Mouse (Mus musculus): ENCODE measurements around the gene Tpm1. TPM values are rescaled to one million over a fixed set of nuclear protein-coding genes. Genes with fewer than 3 reads are reported as not detected.
A peak's percentile ranks its signal among the peaks of the same experiment; 100 is the strongest.

Tpm1 gene
- polyA plus RNA-seq, 1 experiment from 2014 or later, result 369 TPM

DNA sequence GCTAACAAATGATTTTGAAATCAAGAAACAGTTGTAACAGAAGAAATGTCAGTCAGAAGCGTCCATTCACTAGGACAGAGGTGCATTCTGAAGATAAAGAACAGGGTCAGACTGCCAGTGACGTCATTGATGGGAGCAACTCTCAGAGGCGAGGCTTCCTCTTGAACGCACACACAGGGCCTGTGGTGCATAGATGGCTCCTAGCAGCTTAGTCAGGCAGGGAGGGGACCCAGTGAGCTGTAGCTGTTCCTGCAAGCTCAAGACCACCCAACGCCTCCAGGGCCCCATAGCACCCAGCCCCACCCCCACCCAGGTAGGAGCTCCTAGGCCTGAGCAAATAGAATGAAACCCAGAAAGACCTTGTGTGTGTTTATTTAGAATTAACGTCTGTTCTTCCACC is 21.9 kb upstream of the Tpm1 start:
- Histone ChIP-seq H3K27me3 (replicated peaks; ENCODE audit: low read depth, poor library complexity, severe bottlenecking) (no peaks in the 10 kb centered on the region), H3K36me3 (replicated peaks) (no peaks in the 10 kb centered on the region), H3K4me3 (no peak overlapping the region), H3K27ac (replicated peaks) (peak overlapping the region; percentile 76), H3K4me1 (peaks cover 9% of the 10 kb centered on the region), H3K9me3 (no peaks in the 10 kb centered on the region)
- peak; percentile 37 for DNase-seq (ENCODE audit: low spot score)
- 35% methylated on average over 6 of the region's 6 CpGs for WGBS

DNA sequence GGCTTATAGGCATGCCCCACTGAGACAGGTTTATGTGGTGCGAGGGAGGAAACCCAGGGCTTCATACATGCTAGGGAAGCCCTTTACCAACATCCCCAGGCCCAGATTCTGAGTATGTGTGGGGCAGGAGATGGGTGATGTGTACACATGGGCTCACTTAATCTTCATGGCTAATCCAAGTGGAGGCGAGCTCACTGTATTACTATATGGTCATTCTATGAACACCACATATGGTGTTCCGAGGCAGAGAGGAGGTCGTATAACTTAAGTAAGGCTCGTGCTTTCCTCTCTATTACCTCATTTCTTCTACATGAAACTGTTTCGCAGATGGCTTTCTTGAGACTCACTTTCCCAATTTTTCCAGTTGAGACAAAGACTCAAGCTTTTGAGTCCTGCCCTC is 17.4 kb upstream of the Tpm1 start:
- no peaks in the 10 kb centered on the region for H3K36me3 ChIP-seq (replicated peaks)
- no peaks in the 10 kb centered on the region for H3K27me3 ChIP-seq (replicated peaks; ENCODE audit: low read depth, poor library complexity, severe bottlenecking)
- WGBS, result 92% methylated on average over 6 of the region's 6 CpGs
- no peak overlapping the region for H3K27ac ChIP-seq (replicated peaks)
- no peak for DNase-seq (ENCODE audit: low spot score)
- no peaks in the 10 kb centered on the region for H3K9me3 ChIP-seq
- peaks cover 8% of the 10 kb centered on the region for H3K4me1 ChIP-seq
- no peak overlapping the region for H3K4me3 ChIP-seq

DNA sequence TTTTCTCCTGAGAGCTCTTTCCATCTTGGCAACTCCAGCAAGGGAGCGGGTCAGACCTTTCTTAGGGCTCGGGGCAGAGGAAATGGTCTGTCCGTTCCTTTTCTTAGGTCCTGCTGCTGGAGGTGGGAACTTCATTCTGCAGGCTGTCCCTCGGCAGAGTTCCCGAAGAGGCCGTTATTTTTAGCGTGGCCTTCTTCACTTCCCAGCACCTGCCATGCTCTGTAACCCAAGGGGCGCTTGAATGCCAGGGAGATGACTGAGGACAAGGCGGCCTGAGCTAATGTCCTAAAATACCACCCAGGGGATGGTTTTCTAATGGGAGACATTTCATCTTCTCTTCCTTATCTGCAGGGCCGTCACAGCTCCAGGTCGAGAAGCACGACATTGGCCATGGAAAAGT is 10.5 kb upstream of the Tpm1 start:
- no peak for DNase-seq (ENCODE audit: low spot score)
- no peaks in the 10 kb centered on the region for H3K9me3 ChIP-seq
- no peaks in the 10 kb centered on the region for H3K27me3 ChIP-seq (replicated peaks; ENCODE audit: low read depth, poor library complexity, severe bottlenecking)
- no peak overlapping the region for H3K4me3 ChIP-seq
- 85% methylated on average over 12 of the region's 12 CpGs for WGBS
- no peaks in the 10 kb centered on the region for H3K36me3 ChIP-seq (replicated peaks)
- no peak overlapping the region for H3K27ac ChIP-seq (replicated peaks)
- peaks cover 9% of the 10 kb centered on the region for H3K4me1 ChIP-seq

DNA sequence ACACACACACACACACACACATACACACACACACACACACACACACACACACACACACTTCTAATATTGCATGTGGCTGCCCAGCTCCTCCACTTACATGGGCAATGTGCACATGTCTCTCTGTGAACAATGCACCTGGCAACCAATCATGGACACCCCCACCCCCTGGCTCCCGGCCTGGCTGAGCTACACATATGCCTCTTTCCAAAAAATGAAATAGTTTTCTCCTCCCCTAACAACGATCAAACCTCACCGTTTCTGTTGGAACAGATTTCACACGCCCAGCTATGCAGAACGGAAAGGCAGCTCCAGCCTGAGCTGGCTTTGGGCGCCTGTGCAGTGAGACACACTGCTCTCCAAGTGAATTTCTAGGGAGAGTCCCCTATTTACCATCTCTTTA is 9.2 kb upstream of the Tpm1 start:
- H3K4me3 ChIP-seq, result no peak overlapping the region
- no peaks in the 10 kb centered on the region for H3K9me3 ChIP-seq
- H3K27me3 ChIP-seq (replicated peaks; ENCODE audit: low read depth, poor library complexity, severe bottlenecking), result no peaks in the 10 kb centered on the region
- no peak overlapping the region for H3K27ac ChIP-seq (replicated peaks)
- no peaks in the 10 kb centered on the region for H3K36me3 ChIP-seq (replicated peaks)
- no peak for DNase-seq (ENCODE audit: low spot score)
- 89% methylated on average over 6 of the region's 6 CpGs for WGBS
- peaks cover 9% of the 10 kb centered on the region for H3K4me1 ChIP-seq

DNA sequence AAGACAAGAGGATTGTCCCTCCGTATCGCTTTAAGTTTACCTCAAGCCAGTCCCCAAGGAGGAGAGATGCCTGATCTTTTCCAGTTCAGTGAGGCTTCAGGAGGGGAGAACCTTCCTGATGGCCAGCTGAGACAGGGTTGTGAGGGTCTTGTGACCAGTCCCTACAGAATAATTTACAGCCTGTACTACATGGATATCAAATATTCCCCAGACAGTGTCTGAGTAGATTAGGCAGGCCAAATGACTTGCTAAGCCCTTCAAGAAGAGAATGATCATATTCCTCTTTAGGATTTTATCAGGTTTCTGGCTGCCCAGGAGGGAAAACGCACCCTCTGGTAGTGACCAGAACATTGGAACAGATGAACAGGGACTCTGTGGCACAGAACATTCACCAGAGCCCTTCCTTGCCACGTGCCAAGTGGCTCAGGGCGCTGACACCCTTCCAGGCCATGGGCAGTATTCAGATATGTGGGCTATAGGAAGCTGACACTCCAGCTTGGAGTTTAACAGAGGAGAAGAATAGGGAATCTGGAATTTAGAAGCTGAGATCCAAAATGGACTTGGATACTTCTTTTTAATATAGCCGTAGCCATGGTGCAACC is 1.6 kb upstream of the Tpm1 start:
- DNase-seq (ENCODE audit: low spot score), result no peak
- Histone ChIP-seq H3K27ac (replicated peaks) (no peak overlapping the region), H3K27me3 (replicated peaks; ENCODE audit: low read depth, poor library complexity, severe bottlenecking) (peaks cover 56% of the 10 kb centered on the region), H3K4me1 (peaks cover 54% of the 10 kb centered on the region), H3K9me3 (no peaks in the 10 kb centered on the region), H3K36me3 (replicated peaks) (no peaks in the 10 kb centered on the region), H3K4me3 (no peak overlapping the region)
- 69% methylated on average over 6 of the region's 6 CpGs for WGBS

DNA sequence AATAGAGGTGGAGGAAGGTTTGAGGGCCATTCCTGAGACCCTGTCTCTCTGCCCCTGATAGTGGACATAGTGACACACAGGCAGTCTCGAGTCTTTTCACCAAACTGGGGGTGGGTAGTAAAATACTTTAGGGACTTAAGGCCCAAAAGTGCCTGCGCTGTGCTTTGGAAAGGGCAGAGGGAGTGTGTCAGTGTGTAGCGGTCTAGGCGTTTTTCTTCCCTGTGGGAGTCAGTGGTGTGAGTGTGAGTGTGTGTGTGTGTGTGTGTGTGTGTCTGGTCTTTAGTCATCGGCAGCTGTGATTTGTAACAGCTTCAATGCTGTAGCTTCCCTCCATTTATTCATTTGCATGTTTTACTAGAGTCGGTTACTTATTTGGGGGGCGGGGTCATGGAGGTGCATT is 630 bp upstream of the Tpm1 start:
- 16% methylated on average over 7 of the region's 7 CpGs for WGBS
- H3K4me1 ChIP-seq, result peaks cover 59% of the 10 kb centered on the region
- no peaks in the 10 kb centered on the region for H3K9me3 ChIP-seq
- H3K27ac ChIP-seq (replicated peaks), result peak overlapping the region; percentile 89
- DNase-seq (ENCODE audit: low spot score), result no peak
- peak overlapping the region; percentile 76 for H3K4me3 ChIP-seq
- H3K27me3 ChIP-seq (replicated peaks; ENCODE audit: low read depth, poor library complexity, severe bottlenecking), result peaks cover 56% of the 10 kb centered on the region
- H3K36me3 ChIP-seq (replicated peaks), result no peaks in the 10 kb centered on the region

DNA sequence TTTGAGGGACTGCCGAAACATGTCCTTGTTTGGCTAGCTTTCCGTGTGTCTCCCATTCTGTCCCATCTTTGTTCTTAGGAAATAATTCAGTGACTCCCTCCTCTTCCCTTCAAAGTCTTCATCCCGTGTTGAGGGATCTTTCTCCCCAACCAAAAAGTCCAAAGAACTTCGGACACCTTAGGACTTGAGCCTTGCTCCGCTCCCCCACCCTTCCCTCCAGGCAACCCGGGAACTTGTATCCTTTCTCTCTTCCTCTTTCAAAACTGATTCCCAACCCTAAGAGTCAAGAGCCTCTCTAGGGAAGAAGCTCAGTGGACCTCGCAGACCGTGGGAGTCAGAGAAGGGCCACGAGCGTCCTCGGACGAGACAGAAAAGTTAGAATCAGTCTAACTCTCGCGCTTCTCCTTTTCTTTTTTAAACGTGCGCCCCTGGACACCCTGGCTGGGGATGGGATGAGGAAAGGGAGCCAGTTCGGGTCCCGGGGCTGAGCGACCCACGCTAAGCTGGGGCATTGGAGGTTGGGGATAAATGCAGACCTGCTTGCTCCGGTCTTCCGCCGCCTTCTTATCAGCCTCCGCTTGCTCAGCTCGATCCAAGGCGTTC is 622 bp downstream of the Tpm1 start:
- Histone ChIP-seq H3K36me3 (replicated peaks) (no peaks in the 10 kb centered on the region), H3K27ac (replicated peaks) (peak overlapping the region; percentile 89), H3K4me3 (peak overlapping the region; percentile 76), H3K9me3 (no peaks in the 10 kb centered on the region), H3K27me3 (replicated peaks; ENCODE audit: low read depth, poor library complexity, severe bottlenecking) (peaks cover 56% of the 10 kb centered on the region), H3K4me1 (peaks cover 68% of the 10 kb centered on the region)
- under 1% methylated on average over 26 of the region's 26 CpGs for WGBS
- DNase-seq (ENCODE audit: low spot score), result no peak

DNA sequence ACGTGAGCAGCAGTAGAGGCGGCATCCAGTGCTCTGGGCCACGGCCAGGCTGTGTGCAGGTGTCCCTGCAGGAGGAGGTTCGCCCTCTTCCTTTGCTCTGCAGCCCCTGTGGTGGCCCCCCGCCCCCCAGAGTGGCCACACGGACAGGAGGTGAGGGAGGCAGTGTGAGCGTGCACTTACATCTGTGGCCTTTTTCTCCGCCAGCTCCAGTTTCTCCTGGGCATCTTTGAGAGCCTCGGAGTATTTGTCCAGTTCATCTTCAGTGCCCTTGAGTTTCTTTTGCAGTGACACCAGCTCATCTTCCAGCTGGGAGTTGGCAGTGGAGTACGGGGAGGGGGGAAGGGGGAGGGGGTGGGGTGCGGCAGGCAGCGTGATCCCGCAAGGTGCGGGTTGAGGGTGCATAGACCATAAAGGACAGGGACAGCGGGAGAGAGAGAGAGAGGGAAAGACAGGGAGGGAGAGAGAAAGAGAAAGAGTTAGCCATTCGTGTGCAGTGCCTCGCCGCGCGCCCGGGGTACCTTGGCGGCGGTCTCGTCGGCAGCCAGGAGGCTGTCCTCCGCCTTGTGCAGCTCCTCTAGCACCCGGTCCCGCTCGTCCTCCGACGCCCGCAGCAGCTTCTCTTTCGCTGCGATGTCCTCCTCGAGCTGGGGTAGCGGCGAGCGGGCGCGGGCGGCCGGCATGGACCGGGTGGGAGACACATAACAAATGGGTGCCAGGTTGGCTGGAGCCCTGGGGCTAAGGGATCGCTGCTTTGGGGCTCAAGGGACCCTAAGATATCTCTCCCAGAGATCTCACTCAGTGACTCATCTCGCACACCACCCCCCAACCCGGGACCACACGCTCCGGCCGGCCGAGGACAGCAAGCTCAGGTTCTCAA is 1.4 kb downstream of the Tpm1 start:
- Histone ChIP-seq H3K4me3 (peak overlapping the region; percentile 76), H3K4me1 (peaks cover 76% of the 10 kb centered on the region), H3K27ac (replicated peaks) (peak overlapping the region; percentile 89), H3K36me3 (replicated peaks) (no peaks in the 10 kb centered on the region), H3K27me3 (replicated peaks; ENCODE audit: low read depth, poor library complexity, severe bottlenecking) (peaks cover 56% of the 10 kb centered on the region), H3K9me3 (no peaks in the 10 kb centered on the region)
- peak; percentile 59 for DNase-seq (ENCODE audit: low spot score)
- under 1% methylated on average over 50 of the region's 50 CpGs for WGBS

DNA sequence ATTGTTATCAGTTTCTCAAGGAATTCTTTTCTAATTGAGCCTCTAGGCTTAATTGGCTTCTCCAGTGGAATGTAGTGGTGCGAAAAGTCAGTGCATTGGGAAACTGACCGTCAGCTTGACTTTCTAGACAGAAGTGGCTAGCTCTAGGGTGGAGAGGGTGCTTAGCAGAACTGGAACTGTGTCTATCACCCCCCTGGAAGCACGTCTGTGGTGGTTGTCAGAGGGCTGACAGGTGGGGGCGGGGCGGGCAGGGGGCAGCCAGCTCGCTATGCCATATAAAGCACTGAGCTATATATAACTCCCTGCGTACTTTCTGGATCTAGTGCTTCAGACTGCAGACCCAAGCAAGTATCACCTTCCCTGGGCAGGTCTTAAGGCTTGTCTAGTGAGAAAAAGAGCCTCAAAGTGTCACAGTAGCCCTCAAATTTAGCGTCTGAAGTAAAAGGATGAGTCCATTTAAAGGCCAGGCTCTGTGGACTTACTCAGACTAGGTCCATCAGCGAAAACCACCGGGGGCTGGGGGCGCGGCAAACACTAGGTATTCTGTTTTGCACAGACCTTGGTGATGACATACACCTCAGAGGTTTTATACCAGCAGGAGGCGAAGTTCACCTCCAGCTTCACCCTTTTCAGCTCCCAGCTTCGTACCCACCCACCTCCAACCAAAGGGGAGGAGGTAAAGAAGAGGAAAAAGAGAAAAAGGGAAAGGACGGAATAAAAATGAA is 2.2 kb downstream of the Tpm1 start:
- peak overlapping the region; percentile 89 for H3K27ac ChIP-seq (replicated peaks)
- H3K9me3 ChIP-seq, result no peaks in the 10 kb centered on the region
- H3K4me1 ChIP-seq, result peaks cover 84% of the 10 kb centered on the region
- no peaks in the 10 kb centered on the region for H3K36me3 ChIP-seq (replicated peaks)
- H3K27me3 ChIP-seq (replicated peaks; ENCODE audit: low read depth, poor library complexity, severe bottlenecking), result peaks cover 52% of the 10 kb centered on the region
- DNase-seq (ENCODE audit: low spot score), result peak; percentile 54
- H3K4me3 ChIP-seq, result peak overlapping the region; percentile 76
- WGBS, result 2% methylated on average over 15 of the region's 15 CpGs

DNA sequence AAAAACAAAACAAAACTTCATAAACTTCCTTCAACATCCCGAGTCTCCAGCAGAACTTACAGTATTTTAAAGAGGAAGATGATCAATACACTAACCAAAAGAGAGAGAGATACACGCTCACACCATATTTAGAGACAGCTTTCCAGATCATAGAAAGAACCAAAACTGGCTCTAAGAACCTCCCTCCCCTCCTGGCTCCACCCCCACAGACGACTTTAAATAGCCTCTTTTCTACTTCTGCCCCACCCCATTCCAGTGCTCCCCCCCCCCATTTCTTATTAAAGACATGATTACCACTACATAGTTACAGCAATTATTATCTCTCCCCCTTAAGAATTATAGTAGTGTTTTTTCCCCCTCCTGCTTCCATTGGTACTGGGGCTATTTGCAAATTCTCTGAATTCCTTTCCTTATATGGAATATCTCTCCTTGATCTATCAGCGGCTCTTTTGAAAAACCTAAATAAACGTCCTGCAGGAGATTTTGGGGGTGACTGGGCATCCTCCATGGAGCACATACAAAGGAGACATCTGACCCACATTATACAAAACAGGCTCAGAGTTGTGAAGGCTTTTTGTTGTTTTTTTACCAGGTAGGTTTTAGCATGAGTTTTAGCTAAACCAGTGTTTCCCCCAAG is 3.1 kb downstream of the Tpm1 start:
- Histone ChIP-seq H3K27me3 (replicated peaks; ENCODE audit: low read depth, poor library complexity, severe bottlenecking) (peaks cover 43% of the 10 kb centered on the region), H3K4me3 (peak overlapping the region; percentile 76), H3K4me1 (peaks cover 93% of the 10 kb centered on the region), H3K36me3 (replicated peaks) (no peaks in the 10 kb centered on the region), H3K27ac (replicated peaks) (peak overlapping the region; percentile 89; the same call in 1 of the 2 replicates), H3K9me3 (no peaks in the 10 kb centered on the region)
- DNase-seq (ENCODE audit: low spot score), result peak; percentile 39
- WGBS, result 8% methylated on average over 5 of the region's 5 CpGs

DNA sequence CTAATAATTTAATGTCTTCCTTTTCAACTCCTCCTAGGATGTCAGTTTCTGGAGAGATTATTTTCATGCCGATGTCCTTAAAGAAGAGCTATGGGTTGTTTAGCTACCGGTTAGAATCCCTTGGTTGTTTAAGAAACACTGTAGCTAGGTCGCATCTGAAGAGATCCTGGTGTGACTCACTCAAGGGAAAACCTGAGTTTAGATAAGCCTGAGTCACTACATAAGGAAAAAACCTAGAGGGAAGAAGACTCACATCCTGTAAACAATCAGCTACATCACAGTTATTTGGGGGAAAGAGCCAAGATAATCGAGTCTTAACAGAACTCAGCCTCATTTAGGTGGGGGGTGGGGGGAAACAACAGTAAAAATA is 3.9 kb downstream of the Tpm1 start:
- 36% methylated on average over 4 of the region's 4 CpGs for WGBS
- peaks cover 94% of the 10 kb centered on the region for H3K4me1 ChIP-seq
- no peaks in the 10 kb centered on the region for H3K9me3 ChIP-seq
- H3K27me3 ChIP-seq (replicated peaks; ENCODE audit: low read depth, poor library complexity, severe bottlenecking), result peaks cover 35% of the 10 kb centered on the region
- DNase-seq (ENCODE audit: low spot score), result no peak
- peak overlapping the region; percentile 61 for H3K27ac ChIP-seq (replicated peaks)
- H3K36me3 ChIP-seq (replicated peaks), result no peaks in the 10 kb centered on the region
- peak overlapping the region; percentile 76; the same call in 1 of the 2 replicates for H3K4me3 ChIP-seq
